Mouse (Mus musculus): ENCODE data around the gene Gm49776.

DNA sequence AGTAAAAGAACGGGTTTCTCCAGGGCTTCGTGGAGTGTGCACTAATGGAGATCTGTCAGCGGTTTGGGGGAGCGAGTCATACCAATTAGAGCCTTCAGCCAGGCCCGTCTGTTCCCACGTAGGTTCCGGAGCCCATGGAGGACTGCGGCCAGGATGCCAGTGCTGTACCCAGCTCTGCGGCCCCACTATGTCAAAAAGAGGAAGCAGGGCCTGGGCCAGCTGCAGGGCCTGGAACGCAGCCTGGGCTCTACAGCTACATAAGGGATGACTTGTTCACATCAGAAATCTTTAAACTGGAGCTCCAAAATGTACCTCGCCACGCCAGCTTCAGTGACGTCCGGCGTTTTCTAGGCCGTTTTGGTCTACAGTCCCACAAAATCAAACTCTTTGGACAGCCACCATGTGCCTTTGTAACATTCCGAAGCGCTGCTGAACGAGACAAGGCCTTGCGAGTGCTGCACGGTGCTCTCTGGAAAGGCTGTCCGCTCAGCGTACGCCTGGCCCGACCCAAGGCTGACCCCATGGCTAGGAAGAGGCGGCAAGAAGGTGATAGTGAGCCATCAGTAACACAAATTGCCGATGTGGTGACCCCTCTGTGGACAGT is 8.7 kb downstream of the Gm49776 start:
- TF ChIP-seq CHD2 (IDR thresholded peaks at IDR 0.05; ENCODE audit: low read depth, low read length) (no peak), ZC3H11A (IDR thresholded peaks at IDR 0.05; ENCODE audit: borderline replicate concordance, low read depth, low read length) (no peak), MAFK (IDR thresholded peaks at IDR 0.05; ENCODE audit: insufficient read depth, low read depth, low read length) (no peak)
